Mouse (Mus musculus): ENCODE data around the gene Atl2.

Atl2 gene

DNA sequence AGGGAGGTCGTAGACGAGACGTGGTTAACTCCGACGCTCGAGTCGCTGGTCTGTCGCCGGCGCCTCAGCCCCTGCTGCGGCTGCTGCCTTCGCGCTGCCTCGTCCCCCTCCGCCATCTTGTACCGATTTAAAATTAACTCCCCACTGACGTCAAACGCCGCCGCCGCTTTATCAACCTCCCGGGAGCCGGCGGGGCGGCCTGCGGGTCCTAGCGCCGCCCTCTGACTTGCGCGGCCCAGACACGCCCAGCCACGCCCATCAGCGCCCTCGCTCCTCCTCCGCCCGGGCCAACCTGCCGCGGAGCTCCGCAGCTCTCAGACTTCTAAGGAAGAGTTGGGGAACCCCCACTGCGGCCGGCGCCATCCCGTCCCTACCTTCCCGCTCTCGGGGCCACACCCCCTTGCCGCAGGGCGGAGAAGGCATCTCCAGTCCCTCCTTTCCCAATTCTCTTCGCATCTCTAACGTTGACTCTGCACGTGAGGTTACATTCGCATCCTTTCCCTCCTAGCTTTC, at the start of gene Atl2:
Gene Atl2 (minus strand): TSS at position 213 of the 513 bp plus-strand sequence.
- peak; percentile 92 for DNase-seq (ENCODE audit: low spot score)

DNA sequence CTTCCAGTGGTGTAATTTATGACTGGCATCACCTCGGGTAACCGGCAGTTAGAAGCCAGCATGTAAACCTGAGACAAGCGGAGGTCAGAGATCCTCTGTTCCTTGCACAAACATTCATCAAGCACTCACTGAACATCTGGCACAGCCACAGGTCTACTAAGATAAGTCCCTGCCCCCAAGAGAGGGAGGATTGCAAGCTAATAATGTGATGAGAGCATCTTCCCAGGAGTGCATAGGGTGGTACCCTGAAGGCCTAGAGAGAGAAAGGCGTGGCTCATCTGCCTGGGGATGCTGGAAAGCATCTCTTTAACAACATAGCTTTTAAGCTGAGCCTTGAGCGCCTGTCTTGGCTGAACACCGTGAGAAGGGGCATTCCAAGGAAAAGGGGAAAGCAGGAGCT, 48.9 kb upstream of the Atl2 start:
- no peak for DNase-seq (ENCODE audit: low spot score)

DNA sequence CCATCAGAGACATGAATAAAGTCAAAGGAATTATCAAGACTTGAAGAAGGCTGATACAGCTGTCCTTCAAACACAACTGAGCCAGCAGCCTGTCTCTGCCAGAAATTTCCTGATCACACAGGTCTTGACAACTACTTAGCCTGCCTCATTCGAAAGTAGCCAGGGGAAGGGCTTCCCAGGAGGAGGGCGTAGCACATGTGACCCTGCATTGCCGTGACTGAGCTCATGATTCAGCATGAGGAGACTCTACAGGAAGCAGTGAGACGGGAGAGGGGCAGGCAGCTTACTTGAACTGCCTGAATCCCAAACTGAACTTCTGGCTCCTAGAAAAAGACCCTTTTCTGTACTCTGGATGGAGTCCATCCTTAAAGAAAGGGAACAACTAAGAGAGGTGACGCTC, 46.5 kb upstream of the Atl2 start:
- no peak for DNase-seq (ENCODE audit: low spot score)

DNA sequence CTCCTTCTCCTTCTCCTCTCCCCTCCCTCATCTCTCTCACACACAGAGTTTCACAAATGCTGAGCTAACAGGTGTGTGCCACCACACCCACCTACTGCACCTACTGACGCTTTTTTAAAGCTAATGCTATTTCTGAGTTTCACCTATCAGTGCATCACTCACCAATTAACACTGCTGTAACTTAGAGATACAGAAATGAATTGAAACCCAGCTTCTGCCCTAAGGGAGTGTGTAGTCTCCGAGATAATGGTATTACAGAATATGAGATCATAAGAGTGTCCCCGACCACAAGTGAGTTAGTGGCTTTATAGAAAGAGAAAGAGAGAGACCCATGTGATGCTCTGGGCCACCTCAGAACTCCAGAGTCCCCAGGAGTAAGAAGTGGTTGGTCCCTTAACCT, 43.2 kb upstream of the Atl2 start:
- no peak for DNase-seq (ENCODE audit: low spot score)

DNA sequence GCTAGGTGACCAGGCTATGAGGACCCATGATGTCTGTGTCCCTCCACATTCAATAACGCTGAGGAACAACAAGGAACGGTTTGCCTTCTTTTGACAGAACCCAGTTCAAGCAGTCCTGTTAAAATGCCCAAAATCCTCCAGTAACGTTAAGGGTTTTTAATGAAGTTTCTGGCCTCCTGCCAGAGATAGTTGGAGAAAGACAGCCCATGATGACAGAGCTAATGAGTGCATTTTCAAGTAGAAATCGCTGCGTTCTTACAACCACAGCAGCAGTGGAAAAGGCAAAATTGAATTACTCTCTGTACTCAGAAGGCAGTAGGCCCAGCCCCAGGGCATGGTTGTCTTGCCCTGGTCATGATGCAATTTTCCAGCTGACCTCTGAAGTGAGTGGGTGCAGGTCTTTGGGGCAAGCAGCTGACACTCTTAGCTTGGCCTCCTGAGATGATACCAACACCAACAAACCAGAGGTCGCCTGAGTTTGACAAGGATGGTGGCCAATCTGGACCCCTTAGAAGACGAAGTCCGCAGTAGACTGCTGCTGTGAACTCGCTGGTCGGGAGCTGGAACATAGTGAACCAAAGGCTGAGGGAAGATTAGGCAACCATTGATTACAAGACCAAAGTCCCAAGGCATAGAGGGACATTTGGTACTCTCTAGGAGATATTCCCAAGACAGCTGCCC, 42.1 kb upstream of the Atl2 start:
- DNase-seq (ENCODE audit: low spot score), result no peak

DNA sequence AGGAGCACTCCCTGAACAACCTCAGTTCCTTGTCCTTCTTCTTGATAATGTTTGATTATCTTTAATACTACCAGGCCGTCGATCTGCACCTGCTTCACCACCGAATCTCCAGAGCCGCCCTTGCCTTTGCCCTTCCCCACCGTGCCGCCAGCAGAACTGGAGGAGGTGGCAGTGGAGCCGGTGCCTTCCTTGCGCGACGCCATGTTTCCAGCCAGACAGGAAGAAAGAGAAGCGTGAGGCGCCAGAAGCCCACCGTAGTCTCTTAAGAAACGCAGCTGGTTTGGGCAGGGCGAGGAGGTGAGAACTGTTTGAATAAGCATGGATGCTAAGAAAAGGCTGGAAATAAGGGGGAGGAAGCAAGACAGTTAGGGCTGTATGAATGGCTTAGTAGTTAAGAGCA, 38.4 kb upstream of the Atl2 start:
- DNase-seq (ENCODE audit: low spot score), result no peak

DNA sequence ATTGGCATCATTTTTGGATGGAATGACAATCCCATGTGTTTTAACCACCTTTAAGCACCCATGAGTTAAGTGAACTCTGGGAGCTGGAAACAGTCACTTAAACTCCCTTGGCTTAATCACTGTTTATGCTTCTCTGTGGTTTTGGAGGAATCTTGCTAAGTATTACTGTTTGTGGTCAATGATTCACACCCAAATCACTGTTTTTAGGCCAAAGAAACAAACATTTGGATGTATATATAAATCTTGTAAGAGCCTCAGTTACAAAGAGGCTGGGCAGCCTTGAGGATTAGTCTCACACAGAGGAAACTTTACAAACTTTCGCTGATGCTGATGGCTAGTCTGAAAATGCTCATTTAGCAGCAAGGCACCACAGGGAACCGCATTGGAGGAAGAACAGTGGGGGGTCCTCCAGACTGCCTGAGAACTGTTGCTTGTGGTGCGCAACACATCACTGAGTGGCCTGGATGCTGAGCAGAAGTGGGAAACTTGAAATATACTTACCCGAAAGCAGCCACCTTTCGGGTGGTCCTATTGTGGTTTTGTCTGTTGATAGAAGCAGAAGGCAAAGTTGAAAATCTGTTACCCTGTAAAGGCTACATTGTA, 36.9 kb upstream of the Atl2 start:
- no peak for DNase-seq (ENCODE audit: low spot score)

DNA sequence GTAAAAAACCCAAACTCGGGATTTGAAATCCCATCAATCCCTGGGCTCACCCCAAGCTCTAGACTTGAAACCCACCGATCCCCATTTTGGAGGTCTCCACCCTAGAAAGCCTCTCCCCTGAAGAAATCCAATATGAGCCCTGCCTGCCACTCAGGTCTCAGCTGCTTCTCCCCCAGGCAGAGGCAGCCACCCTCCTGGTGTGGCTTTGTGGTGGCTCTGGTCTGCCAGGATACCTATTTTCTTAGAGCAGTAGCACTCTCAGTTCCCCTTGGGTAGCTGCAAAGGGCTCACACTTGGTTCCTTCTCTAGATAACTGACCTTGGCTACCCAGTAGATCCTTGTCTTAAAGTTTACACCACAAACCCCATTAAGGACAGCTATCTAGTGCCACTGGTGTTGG, 31.2 kb upstream of the Atl2 start:
- DNase-seq (ENCODE audit: low spot score), result no peak

DNA sequence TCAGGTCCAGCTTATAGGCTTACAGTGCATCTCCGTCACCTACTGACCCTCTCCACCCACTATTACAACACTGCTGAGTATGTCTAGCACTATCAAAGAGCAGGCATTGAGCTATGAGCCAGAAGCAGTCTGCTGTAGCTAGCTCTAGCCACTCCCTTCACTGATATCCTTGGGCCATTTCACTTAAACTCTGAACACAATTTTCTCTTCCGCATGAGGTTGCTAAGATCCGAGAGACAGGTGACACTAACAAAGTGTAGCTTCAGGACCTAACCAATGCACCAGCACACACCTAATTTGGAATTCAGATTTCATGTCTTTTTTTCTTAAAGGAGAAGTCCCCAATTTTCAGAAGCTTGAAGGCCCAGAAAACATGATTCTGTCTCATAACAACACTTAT, 30.6 kb upstream of the Atl2 start:
- peak; percentile 18 for DNase-seq (ENCODE audit: low spot score)

DNA sequence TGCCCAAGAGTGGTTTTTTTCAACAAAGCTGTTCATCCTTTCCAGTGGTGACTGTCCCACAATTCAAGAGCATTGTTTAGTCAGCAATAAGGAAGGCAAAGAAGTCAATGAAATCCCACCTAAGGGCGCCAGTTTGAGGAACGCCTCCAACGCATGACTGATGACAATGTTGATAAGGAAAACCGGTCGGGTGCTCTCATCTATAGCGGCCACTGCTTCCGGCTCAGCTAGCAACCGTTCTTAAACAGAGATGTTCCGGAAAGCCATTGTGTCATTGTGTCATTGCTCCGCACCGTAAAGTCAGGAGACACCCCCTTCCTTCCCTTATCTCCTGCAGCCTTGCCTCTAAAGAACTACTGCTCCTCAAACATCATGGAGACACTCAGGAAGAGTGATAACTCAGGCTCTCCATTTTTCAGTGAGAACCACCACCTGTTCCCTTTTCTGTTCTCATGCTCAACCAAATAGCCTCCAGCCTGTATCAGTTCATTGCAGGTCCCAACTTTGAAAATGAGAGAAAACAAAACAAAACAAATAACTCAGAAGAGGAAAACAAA, 30.0 kb upstream of the Atl2 start:
- DNase-seq (ENCODE audit: low spot score), result peak; percentile 37

DNA sequence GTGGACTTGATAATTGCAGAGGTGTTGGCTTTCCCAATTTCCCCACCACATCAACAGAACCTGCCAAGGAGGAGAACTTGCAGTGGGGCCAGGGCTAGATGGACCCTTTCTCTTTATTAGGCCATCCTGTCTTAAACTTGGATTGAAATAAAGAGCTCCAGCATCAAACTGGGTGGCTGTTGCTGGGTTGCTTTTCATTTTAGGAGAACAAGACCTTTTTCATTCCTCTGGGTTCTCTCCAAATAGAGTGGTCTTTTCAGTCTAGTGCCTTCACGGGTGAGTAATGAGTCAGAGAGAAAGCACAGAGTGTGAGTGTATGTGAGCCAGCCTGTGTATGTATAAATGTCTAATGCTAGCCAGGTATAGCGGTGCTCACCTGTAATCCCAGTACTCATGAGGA, 24.4 kb upstream of the Atl2 start:
- DNase-seq (ENCODE audit: low spot score), result no peak

DNA sequence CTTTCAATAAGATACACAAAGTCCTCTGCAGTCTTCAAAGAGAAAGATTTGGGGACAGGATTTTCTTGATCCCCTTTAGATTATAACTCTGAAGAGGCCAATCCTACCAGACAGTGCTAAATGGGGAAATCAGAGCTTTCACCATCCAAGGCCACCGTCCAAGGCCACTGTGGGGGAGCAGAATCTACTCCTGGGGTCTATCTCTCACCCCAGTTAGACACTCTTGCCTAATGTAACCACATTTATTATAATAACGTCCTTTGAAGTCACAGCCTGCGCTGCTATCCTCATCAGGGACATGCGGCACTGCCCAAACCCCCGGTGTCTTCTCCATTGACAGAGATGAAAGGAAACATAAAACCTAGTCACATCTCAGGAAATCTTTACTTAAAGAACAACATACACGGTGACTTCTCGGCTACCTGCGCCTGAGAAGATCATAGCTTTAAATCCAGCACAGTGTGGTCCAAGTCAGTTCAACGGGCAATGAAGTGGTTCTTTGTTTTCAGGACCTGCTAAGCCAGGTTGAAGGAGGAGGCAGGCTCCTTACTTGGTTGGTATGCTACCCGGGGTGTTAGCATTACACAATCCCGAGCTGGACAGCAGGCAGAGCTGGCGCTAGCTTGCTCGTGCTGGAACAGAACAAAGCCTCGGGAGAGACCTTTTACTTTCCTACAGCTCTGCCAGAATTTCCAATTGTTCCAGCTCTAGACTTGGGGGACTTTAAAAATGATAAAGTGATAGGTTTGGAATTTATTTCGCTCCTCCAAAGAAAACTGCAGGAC, 23.8 kb upstream of the Atl2 start:
- no peak for DNase-seq (ENCODE audit: low spot score)

DNA sequence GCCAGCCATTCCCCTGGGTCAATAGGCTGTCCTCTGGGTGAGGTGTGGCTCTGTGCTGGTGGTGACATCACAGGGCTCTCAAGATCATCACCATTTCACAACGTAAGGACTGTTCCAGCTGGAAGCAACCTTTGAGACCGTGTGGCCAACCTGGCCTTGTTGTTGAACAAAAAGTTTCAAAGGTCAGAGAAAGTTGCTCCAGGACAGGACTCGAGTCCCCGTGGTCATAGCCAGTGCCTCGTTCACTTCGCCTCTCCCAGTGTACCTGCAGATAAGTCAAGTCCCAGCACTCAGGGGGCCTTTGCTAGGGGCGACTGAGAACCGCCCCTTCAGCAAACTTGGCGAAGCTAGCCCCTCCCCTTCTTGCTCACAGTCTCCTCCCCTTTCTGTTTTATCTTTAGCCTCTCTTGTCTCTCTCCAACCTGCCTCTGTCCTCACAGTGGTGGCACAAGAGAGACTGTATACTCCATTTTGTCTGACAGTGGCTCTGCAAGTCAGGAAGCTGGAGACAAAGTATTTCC, 22.6 kb upstream of the Atl2 start:
- DNase-seq (ENCODE audit: low spot score), result peak; percentile 82

DNA sequence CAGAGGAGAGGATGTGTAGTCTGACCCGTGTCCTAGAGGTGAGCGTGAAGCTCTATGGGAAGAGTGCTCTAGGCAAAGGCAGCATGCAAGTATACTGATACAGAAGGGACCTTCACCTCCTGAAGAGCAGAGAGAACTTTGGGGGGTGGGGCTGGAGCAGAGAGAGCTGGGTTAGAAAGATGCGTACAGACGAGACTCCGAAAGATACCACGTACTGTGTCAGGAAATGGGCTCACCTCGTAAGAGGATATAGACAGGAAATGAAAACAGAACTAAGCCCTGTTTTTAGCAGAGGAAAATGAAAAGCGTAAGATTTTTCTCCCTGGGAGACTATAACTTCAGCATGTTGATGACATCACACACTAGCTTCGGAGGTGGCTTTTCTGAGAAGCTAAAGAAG, 21.1 kb upstream of the Atl2 start:
- no peak for DNase-seq (ENCODE audit: low spot score)

DNA sequence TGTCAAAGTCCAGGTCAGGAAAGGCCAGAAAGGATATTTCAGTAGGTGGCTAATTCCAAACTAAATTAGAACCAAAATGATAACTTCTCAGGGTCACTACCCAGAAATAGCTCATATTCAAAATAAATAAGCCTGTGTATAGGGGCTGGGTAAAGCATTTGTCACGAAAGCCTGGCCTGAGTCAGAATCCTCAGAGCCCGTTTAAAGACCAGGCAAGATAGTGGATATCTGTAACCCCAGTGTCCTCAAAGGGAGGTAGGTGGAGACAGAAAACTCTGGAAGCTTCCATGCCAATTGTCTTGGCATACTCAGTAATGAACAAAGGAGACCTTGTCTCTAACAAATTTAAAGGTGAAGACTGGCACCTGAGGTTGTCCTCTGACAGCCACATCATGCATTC, 16.3 kb upstream of the Atl2 start:
- DNase-seq (ENCODE audit: low spot score), result no peak

DNA sequence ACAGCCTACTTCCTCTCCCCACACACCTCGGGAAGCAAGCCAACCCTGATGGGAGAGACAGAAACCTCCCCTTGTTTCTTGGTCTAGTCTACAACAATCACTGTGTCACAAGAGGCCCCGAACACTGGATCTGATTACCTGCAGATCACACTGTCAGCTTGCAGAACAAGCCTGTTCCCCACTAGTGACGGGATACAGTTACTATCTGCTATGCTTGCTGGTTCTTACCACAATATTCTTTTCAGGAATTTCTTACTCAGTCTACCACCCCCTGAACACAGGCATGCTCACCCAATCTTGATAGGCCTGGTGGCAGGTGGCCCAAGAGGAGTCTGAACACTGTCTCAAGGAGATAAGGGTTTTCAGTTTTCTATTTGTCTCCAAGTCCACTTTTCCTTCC, 15.8 kb upstream of the Atl2 start:
- no peak for DNase-seq (ENCODE audit: low spot score)

DNA sequence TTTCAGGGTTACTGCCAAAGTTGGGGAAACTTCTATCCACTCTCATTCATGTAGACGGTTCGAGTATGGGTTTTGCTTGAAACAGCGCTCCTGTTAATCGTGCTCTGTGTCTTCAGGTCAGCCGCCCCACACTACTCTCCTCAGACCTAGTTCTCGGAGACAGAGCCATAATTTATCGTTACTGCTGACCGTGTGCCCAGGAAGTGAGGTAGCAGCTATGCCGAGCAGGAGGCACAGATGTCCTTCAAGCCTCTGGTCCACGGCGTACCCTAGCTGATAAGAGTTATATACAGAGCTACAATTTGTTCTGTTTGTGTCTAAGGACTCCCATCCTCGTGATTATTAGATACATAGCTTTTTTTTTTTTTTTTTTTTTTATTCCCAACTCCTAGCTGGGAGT, 13.6 kb upstream of the Atl2 start:
- no peak for DNase-seq (ENCODE audit: low spot score)

DNA sequence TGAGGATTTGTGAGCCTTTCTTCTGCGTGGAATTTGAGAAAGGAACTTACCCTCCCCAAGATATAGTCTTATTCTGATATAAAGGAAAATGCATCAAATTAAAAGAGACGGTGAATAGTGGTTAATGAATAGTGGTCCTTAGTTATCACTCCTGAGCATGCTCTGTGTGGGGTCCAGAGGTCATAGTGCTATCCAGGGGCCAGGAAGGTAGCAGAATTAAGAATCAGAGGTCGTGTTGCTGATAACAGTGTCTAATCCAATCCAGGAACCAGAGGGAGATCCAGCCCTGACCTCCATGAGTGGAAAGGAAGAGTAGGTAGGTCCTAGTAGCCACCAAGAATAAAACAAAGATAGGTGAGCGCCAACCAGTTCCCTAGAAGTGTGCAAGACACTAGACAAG, 11.8 kb upstream of the Atl2 start:
- DNase-seq (ENCODE audit: low spot score), result no peak

DNA sequence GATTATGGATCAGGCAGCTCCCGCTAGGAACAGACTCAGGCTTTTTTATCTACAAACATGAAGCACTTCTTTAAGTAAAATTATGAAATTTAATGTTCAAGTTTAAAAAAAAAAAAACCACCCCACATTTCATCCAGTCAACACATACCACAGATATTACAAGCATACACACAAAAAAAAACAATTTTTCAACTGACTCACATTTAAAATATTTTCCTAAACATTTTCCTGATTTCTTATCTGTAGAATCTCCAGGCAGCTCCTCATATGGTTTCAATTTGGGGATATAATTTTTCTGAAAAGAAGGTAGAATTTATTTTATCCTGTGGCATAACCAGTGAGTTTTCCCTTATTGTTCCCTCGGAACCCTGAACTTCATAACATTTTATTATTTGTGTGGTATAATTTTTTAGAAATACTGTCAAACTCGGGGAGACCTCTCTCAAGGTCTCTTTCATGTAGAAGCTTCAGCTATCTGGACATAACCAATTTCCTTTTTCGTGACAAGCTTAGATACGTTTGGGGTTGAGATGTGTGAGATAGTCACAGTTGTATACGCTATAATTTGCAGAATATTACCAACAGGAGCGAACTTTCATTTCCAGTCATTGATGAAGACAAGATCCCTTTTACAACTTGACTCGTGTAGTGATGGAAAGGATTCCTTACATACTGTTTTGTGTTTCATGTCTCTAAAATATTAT, 11.0 kb upstream of the Atl2 start:
- DNase-seq (ENCODE audit: low spot score), result no peak

DNA sequence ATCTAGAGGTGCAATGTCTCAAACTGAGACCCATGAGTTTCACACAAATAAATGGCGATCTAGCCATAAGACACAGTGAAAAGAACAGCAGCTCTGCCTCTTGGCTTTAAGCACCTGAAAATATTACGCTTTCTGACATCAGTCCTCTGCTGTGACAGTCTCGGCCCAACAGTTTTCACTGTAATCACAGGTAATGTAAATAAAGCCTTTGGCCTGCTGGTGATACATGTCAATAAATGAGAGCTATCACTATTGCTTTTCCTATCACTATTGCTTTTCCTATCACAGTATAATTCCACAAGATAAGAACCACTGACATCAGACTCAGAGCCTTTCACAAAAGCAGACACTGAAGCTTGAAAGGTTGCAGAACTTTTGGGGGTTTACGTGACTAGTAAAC, 8.7 kb upstream of the Atl2 start:
- DNase-seq (ENCODE audit: low spot score), result no peak

DNA sequence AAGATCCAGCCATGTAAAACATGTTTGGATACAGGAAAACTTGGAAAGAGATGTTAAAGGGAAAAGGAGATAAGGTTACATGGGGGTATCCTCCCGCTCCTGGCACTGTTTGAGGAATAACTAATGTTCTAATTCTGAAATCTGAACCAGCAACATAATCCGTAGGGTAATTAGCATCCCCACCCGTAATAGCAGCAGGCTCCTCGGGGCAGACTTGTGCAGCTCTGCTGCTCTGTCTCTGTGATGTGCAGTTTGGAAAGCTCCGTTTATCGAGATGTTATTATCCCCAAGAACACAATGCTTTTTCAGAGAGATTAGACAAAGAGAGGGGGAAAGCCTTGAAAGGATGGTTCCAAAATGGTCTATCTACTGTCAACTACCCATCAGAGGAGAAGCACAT, 5.3 kb upstream of the Atl2 start:
- no peak for DNase-seq (ENCODE audit: low spot score)

DNA sequence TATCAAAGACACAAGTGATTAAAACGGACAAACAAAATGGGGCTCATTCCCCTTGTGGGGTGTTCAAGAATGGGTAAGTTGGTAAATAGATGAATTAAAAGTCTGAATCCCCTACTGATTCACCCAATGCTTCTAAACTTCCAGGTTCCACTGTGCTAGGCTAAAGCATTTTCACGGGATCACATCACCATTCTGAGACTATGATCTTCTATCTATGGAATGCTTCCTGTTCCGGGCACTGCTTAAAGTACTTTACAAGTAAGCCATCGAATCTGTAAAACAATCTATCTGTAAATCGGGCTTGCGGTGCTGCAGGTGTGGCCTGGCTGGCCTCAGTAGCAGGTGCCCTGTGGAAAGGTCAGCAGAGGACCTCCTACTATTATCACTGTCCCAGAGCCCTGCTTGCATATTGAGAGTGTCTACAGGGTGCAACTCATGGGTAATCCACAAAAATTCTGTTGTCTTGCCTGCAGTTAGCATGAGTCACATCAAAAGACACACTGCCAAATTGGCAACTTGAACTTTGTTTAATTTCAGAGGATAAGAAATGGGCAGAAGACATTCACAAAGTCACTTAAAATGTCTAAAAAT, 2.3 kb upstream of the Atl2 start:
- DNase-seq (ENCODE audit: low spot score), result no peak

Measured in c-Kit-positive CD71-positive TER-119-positive erythroid progenitor cells, embryonic 14.5 days (primary cell).